Mouse (Mus musculus) layer of hippocampus, adult 2 months (tissue): ENCODE results near the gene Mrpl28. TPM values are rescaled to one million over a fixed set of nuclear protein-coding genes. Genes with fewer than 3 reads are reported as not detected.
A peak's percentile ranks its signal among the peaks of the same experiment; 100 is the strongest.
"Not testable (repeated sequence)": the region's sequence is repeated elsewhere in the genome, so short reads cannot be mapped to it uniquely, and the experiment has no call there.

Source experiments
- DNase-seq, 2 experiments: peaks; one replicate each; pipeline ENCODE4 v3.0.0; 2022; ENCODE audit warnings: low spot score in 2 of 2
- H3K27ac ChIP-seq: fragments of 200-600 bp; 2 replicates; pipeline ENCODE4 v1.8.1; 2022
- H3K4me3 ChIP-seq: fragments of 200-600 bp; 2 replicates; pipeline ENCODE4 v1.8.1; 2022; ENCODE audit warnings: mild to moderate bottlenecking
- CTCF ChIP-seq: fragments of 200-600 bp; conservative IDR thresholded peaks from 2 replicates; pipeline ENCODE4 v1.8.1; 2022; ENCODE audit warnings: antibody characterized with exemption, mild to moderate bottlenecking, moderate library complexity
- total RNA-seq, 2 experiments: library from RNA; stranded (reverse); gene quantifications; 2 replicates each; pipeline ENCODE4 v1.2.3; 2021

The Mrpl28 gene
- total RNA-seq, 2 experiments from 2014 or later: 59.7 to 63.9 TPM

GRCm38 (mm10) chr17:26105619-26106018 lies 17.7 kb upstream of the Mrpl28 start:
- no peak overlapping the region for H3K27ac ChIP-seq
- H3K4me3 ChIP-seq: no peak overlapping the region
- TF ChIP-seq CTCF: no peak
- no peak for DNase-seq

- TF ChIP-seq CTCF: no peak
- no peak overlapping the region for H3K27ac ChIP-seq
- no peak for DNase-seq
Measured at GRCm38 (mm10) chr17:26110156-26110555, 13.1 kb upstream of the Mrpl28 start.

GRCm38 (mm10) chr17:26111024-26111423 lies 12.3 kb upstream of the Mrpl28 start:
- H3K4me3 ChIP-seq: no peak overlapping the region
- H3K27ac ChIP-seq: no peak overlapping the region
- no peak for TF ChIP-seq CTCF
- no peak for DNase-seq

More at GRCm38 (mm10) chr17:26110156-26110555, 13.1 kb upstream of the Mrpl28 start:
- H3K4me3 ChIP-seq: no peak overlapping the region

- Histone ChIP-seq H3K4me3 (no peak overlapping the region), H3K27ac (no peak overlapping the region)
- no peak for DNase-seq
- no peak for TF ChIP-seq CTCF
Measured at GRCm38 (mm10) chr17:26111722-26112121, 11.6 kb upstream of the Mrpl28 start.

GRCm38 (mm10) chr17:26112751-26113150 lies 10.5 kb upstream of the Mrpl28 start:
- TF ChIP-seq CTCF: no peak
- no peak for DNase-seq
- H3K4me3 ChIP-seq: peak overlapping the region; percentile 74
- peak overlapping the region; percentile 93 for H3K27ac ChIP-seq

- peak within 1 kb of the TSS; percentile 93 for H3K27ac ChIP-seq
- H3K4me3 ChIP-seq: peak within 1 kb of the TSS; percentile 74
- peak in 1 of 2 experiments; percentile 54 for DNase-seq
- peak; percentile 69 for TF ChIP-seq CTCF
Measured at GRCm38 (mm10) chr17:26113181-26113948, 9.9 kb upstream of the Mrpl28 start, which contains the start of gene Tmem8. Gene Tmem8 (plus strand): TSS chr17:26113299.

GRCm38 (mm10) chr17:26114061-26114460 lies 9.2 kb upstream of the Mrpl28 start:
- TF ChIP-seq CTCF: no peak
- Histone ChIP-seq H3K4me3 (peak overlapping the region; percentile 74), H3K27ac (peak overlapping the region; percentile 93)
- DNase-seq: no peak

DNA sequence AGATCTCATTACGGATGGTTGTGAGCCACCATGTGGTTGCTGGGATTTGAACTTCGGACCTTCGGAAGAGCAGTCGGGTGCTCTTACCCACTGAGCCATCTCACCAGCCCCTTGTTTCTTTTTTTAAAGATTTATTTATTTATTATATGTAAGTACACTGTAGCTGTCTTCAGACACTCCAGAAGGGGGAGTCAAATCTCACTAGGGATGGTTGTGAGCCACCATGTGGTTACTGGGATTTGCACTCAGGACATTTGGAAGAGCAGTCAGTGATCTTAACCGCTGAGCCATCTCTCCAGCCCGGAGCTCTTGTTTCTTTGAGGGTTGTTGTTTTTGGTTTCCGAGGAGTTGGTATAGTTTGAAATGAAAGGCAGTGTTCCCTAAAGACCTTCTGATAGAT lies 8.8 kb upstream of the Mrpl28 start:
- H3K27ac ChIP-seq, H3K4me3 ChIP-seq, DNase-seq: not testable (repeated sequence)
- peak; percentile 55 for TF ChIP-seq CTCF

DNA sequence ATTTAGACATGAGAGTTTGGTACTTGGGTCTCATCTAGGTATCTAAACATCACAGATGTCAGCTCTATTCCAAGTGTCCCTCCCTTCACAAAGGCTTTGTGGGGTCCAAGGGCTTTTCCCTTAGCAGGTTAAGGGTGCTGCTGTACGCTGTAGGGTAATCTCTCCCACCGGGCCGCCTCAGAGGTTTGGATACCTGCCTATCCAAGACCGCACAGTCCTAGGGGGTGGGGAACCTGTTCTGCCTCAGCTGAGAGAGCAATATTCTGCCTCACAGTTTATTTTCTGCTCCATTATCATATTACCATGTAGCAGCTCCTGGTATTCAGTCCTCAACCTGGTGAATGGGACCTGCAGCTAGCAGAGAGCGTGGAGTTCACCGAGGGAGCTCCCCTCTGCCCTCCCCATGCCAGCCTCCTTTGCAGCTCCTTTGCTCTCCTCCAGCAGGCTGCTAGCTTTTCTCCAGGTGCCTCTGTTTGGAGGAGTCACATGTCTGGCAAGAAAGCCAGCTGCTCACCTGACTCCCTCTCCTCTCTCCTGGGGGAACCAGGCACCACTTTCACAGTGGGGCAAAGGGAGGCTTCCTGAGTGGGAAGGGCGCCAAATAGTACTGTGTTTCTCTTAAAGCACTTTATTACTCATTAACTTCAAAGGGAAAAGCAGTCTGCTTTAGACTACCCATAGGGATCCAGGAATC lies 7.9 kb upstream of the Mrpl28 start:
- no peak overlapping the region for H3K27ac ChIP-seq
- no peak for TF ChIP-seq CTCF
- no peak overlapping the region for H3K4me3 ChIP-seq
- no peak for DNase-seq

DNA sequence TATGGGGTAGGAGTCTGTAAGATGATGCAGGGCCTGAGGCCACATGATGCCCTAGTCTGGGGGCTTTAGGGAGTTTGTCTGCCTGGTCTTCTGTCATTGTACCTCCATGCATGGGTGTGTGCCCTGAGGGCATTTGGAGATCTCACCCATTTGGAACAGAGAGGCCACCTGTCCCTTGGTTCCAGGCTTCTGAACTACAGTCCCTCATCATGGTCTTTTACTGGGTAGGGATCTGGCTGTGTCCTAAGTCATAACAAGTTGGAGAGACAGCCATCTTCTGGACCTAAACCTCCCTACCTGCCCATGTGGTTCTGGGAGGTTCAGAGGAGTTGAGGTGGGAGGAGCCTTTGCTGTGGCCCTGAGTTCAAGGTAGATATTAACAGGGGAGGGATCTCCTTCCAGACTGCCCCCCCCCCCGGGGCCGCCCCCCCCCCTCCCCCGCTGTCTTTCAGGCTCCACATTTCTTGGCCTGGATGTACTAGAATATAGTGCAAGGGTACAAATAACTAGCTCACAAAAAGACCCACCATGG lies 7.3 kb upstream of the Mrpl28 start:
- no peak for DNase-seq
- Histone ChIP-seq H3K4me3 (no peak overlapping the region), H3K27ac (no peak overlapping the region)
- no peak for TF ChIP-seq CTCF

- TF ChIP-seq CTCF: no peak
- Histone ChIP-seq H3K27ac (no peak overlapping the region), H3K4me3 (no peak overlapping the region)
- no peak for DNase-seq
Measured at GRCm38 (mm10) chr17:26116503-26117258, 6.6 kb upstream of the Mrpl28 start.

DNA sequence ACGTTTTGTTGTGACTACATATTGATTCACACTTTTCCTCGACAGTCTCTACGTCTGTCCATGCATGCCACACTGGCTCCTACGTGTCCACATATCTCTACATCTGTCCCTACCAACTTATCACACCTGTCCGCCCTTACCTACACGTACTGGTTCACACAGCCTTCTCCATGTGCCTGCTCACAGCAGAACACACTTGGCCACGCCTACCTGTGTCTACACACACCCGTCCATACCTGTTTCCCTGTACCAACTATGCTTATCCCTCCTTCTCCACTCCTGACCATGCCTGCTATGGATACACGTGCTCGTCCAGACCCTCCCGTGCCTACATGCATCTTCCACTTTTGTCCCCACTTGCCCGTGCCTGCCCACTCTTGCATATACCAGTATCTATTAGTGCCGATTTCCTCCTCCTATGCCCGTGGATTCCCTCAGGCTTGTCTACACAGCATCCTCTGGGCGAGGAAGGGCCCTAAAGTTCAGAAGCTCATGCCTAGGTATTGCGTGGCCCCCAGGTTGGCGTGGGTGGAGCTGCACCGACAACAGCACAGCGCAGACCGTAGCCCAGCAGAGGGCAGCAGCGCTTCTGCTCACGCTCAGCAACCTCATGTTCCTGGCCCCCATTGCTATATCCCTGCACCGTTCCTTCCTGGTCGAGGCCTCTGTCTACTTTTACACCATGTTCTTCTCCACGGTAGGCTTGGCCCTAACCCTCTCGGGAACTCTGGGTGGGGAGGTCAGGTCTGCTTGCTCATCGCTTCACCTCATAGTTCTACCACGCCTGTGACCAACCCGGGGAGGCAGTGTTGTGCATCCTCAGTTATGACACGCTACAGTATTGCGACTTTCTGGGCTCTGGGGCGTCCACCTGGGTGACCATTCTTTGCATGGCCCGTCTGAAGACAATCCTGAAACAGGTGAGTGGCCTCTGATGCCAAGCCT lies 3.3 kb upstream of the Mrpl28 start:
- no peak overlapping the region for H3K27ac ChIP-seq
- peak; percentile 53 to 61 for DNase-seq
- TF ChIP-seq CTCF: peak; percentile 77
- no peak overlapping the region for H3K4me3 ChIP-seq
